Mouse (Mus musculus) bone marrow macrophage, adult 2 months (primary cell): ENCODE measurements at regions not wholly inside any gene's neighbourhood (a gene's known extent, or its start where the extent isn't known, plus 50 kb on each side); places are given as distances from the start of the nearest gene placed in this dataset.

Source experiments
- H3K27ac ChIP-seq: 2 replicates; pipeline ENCODE4 v1.5.1; 2012; ENCODE audit warnings: low read depth, low read length; ENCODE audit not compliant: insufficient read depth
- H3K4me1 ChIP-seq: 2 replicates; pipeline ENCODE4 v1.6.1; 2012; ENCODE audit warnings: low read length; ENCODE audit not compliant: control insufficient read depth, insufficient read depth
- H3K4me3 ChIP-seq: 2 replicates; pipeline ENCODE4 v1.5.1; 2012; ENCODE audit warnings: mild to moderate bottlenecking, low read length, moderate library complexity; ENCODE audit not compliant: insufficient read depth
- CTCF ChIP-seq: IDR thresholded peaks from 2 replicates; pipeline ENCODE4 v1.5.1; 2012; ENCODE audit warnings: low read depth, mild to moderate bottlenecking, low read length, moderate library complexity
- POLR2A ChIP-seq: IDR thresholded peaks from 2 replicates; pipeline ENCODE4 v1.6.1; 2012; ENCODE audit warnings: mild to moderate bottlenecking, low read depth, low read length, borderline replicate concordance

- TF ChIP-seq CTCF (no peak), POLR2A (no peak)
- Histone ChIP-seq H3K4me1 (peaks cover 28% of the 10 kb centered on the region), H3K27ac (no peak overlapping the region), H3K4me3 (no peak overlapping the region)
Observed at GRCm38 (mm10) chr15:59822995-59823681, 193.3 kb downstream of the 4933412E24Rik start.

GRCm38 (mm10) chr15:59820317-59820716, 196.1 kb downstream of the 4933412E24Rik start:
- H3K27ac ChIP-seq = no peak overlapping the region
- H3K4me3 ChIP-seq = no peak overlapping the region
- peaks cover 25% of the 10 kb centered on the region for H3K4me1 ChIP-seq
- TF ChIP-seq POLR2A (no peak), CTCF (no peak)

- H3K4me3 ChIP-seq = no peak overlapping the region
Observed at GRCm38 (mm10) chr15:59816031-59816430, 200.4 kb downstream of the 4933412E24Rik start.

GRCm38 (mm10) chr15:59811566-59811965, 204.8 kb downstream of the 4933412E24Rik start:
- H3K4me3 ChIP-seq = no peak overlapping the region
- H3K27ac ChIP-seq = 0 out of 2 replicates have a peak overlapping the region, but pooled peaks have one; percentile 7
- H3K4me1 ChIP-seq = peaks cover 34% of the 10 kb centered on the region
- no peak for TF ChIP-seq CTCF

More at GRCm38 (mm10) chr15:59816031-59816430, 200.4 kb downstream of the 4933412E24Rik start:
- peaks cover 22% of the 10 kb centered on the region for H3K4me1 ChIP-seq
- H3K27ac ChIP-seq = no peak overlapping the region
- no peak for TF ChIP-seq POLR2A
- TF ChIP-seq CTCF = no peak

GRCm38 (mm10) chr15:59809361-59809760, 207.1 kb downstream of the 4933412E24Rik start:
- H3K27ac ChIP-seq = peak overlapping the region; percentile 31
- TF ChIP-seq POLR2A = no peak
- no peak for TF ChIP-seq CTCF
- no peak overlapping the region for H3K4me3 ChIP-seq
- peaks cover 34% of the 10 kb centered on the region for H3K4me1 ChIP-seq

GRCm38 (mm10) chr15:59807723-59808122, 208.7 kb downstream of the 4933412E24Rik start:
- H3K4me1 ChIP-seq = peaks cover 34% of the 10 kb centered on the region
- no peak overlapping the region for H3K4me3 ChIP-seq
- TF ChIP-seq POLR2A (no peak), CTCF (no peak)
- 0 out of 2 replicates have a peak overlapping the region, but pooled peaks have one; percentile 4 for H3K27ac ChIP-seq

GRCm38 (mm10) chr15:59805771-59806170, 210.6 kb downstream of the 4933412E24Rik start:
- Histone ChIP-seq H3K4me1 (peaks cover 21% of the 10 kb centered on the region), H3K27ac (no peak overlapping the region), H3K4me3 (no peak overlapping the region)
- TF ChIP-seq CTCF (no peak), POLR2A (no peak)

- no peak for TF ChIP-seq POLR2A
- TF ChIP-seq CTCF = no peak
- Histone ChIP-seq H3K27ac (no peak overlapping the region), H3K4me1 (peaks cover 20% of the 10 kb centered on the region), H3K4me3 (no peak overlapping the region)
Observed at GRCm38 (mm10) chr15:59804821-59805220, 211.6 kb downstream of the 4933412E24Rik start.

- H3K27ac ChIP-seq = no peak overlapping the region
- no peak overlapping the region for H3K4me3 ChIP-seq
- H3K4me1 ChIP-seq = peaks cover 19% of the 10 kb centered on the region
- TF ChIP-seq POLR2A = no peak
- TF ChIP-seq CTCF = no peak
Observed at GRCm38 (mm10) chr15:59804394-59804793, 212.0 kb downstream of the 4933412E24Rik start.

GRCm38 (mm10) chr15:59802276-59802675, 214.1 kb downstream of the 4933412E24Rik start:
- H3K4me1 ChIP-seq = peaks cover 15% of the 10 kb centered on the region
- no peak overlapping the region for H3K27ac ChIP-seq
- no peak for TF ChIP-seq POLR2A
- no peak overlapping the region for H3K4me3 ChIP-seq
